Mouse (Mus musculus): ENCODE results near the gene Fam229a.

DNA sequence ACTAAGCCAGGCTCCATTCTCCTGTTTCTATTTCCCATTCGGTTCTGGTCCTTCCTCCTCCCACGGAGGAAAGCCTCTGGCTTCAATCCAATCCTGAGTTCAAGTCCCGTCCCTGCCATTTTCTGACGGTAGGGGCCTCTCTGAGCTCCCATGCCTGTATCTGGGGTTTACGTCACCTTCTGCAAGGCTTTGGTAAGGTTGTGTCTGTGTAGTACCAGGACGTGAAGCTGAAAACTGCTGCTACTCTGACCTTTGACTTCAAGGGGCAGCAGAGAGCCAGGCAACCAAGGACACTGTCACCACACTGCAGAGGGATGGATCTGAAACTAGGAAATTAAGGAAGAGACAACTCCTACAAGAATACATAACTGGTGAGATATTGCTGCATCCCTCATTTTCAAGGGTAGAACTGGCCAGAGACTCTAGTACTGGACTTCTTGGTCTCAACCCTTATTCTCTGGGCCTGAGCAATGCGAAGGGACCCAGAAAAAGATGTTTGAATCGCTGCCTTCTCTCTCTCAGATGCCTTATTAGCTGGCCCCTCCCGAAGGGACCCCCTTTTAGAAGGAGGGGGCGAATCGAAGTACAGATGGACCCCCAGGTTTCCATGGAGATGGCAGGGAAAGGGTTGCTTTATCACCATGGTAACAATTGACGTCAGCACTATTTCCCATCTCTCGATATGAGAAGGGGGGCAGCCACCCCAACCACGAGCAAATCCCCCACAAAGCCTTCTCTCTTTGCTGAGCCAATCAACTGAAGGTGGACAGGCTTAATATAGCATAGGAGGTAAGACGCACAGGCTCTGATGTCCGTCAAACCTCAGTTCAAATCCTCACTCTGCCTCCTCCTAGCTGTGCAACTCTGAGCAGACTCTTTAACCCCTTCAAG is 4.9 kb downstream of the Fam229a start:
- TF ChIP-seq POLR2A (IDR thresholded peaks at IDR 0.05; ENCODE audit: insufficient read length, low read depth) (no peak), USF1 (IDR thresholded peaks at IDR 0.05; ENCODE audit: low read depth) (no peak), REST (IDR thresholded peaks at IDR 0.05; ENCODE audit: insufficient read depth, insufficient read length) (no peak), TCF12 (IDR thresholded peaks at IDR 0.05; ENCODE audit: insufficient read depth, poor library complexity, severe bottlenecking) (no peak), MYOD1 (IDR thresholded peaks at IDR 0.05; ENCODE audit: control insufficient read depth in 1 of 3, insufficient read length in 2 of 3, low read depth in 2 of 3) (no peak), MYOG (IDR thresholded peaks at IDR 0.05; ENCODE audit: control insufficient read depth in 1 of 3, insufficient read depth in 1 of 3, insufficient read length in 2 of 3, low read depth in 2 of 3) (no peak), POLR2AphosphoS2 (IDR thresholded peaks at IDR 0.05; ENCODE audit: insufficient read length, low read depth) (no peak)
